Mouse (Mus musculus) heart, postnatal 10 days (tissue): Measurements from ENCODE around the gene Vps16. TPM values are rescaled to one million over a fixed set of nuclear protein-coding genes. Genes with fewer than 3 reads are reported as not detected.

Source experiments
- DNase-seq, 2 experiments: peaks; one replicate each; pipeline ENCODE4 v3.0.0; 2021
- intact Hi-C: fragments of 180-260 bp; cut with DNase I; formaldehyde crosslinking; loops from one replicate; pipeline ENCODE4 v1.15.1; 2025
- total RNA-seq, 2 experiments: library from RNA; stranded (reverse); gene quantifications; 2 replicates each; pipeline ENCODE4 v1.2.3; 2021

Gene Vps16
- total RNA-seq, 2 experiments from 2014 or later: 30.9 to 32.6 TPM

- peak; percentile 18 to 30 for DNase-seq
- intact Hi-C loops: loop anchor here (5.0 kb wide), 1 partner anchor 39 kb away; no protein-coding TSS in a partner anchor
These were observed 29.3 kb downstream of the Vps16 start for GRCm38 (mm10) chr2:130453421-130453820.

GRCm38 (mm10) chr2:130454748-130455370 is 30.7 kb downstream of the Vps16 start:
- DNase-seq: peak in 1 of 2 experiments; percentile 12
- intact Hi-C loops: loop anchor here (5.0 kb wide), 1 partner anchor 37 kb away; no protein-coding TSS in a partner anchor

GRCm38 (mm10) chr2:130457871-130458270 is 33.7 kb downstream of the Vps16 start:
- intact Hi-C loops: no loop called here
- no peak for DNase-seq

GRCm38 (mm10) chr2:130459576-130459975 is 35.4 kb downstream of the Vps16 start:
- intact Hi-C loops: no loop called here
- DNase-seq: no peak

GRCm38 (mm10) chr2:130461287-130462071 is 37.3 kb downstream of the Vps16 start:
- DNase-seq: no peak
- intact Hi-C loops: no loop called here

- intact Hi-C loops: no loop called here
- DNase-seq: no peak
These were observed 42.3 kb downstream of the Vps16 start for GRCm38 (mm10) chr2:130466438-130466837.

- no peak for DNase-seq
These were observed 45.2 kb downstream of the Vps16 start for GRCm38 (mm10) chr2:130469366-130469765.

GRCm38 (mm10) chr2:130469935-130470334 is 45.8 kb downstream of the Vps16 start:
- intact Hi-C loops: no loop called here
- no peak for DNase-seq

More at GRCm38 (mm10) chr2:130469366-130469765, 45.2 kb downstream of the Vps16 start:
- intact Hi-C loops: no loop called here

- no peak for DNase-seq
- intact Hi-C loops: no loop called here
These were observed 48.9 kb downstream of the Vps16 start for GRCm38 (mm10) chr2:130472908-130473510.

GRCm38 (mm10) chr2:130475764-130476163 is 51.6 kb downstream of the Vps16 start:
- intact Hi-C loops: loop anchor here (2.0 kb wide), 1 partner anchor 25 kb away; the partner anchor contains the start of gene Ptpra
- no peak for DNase-seq

GRCm38 (mm10) chr2:130476666-130477297 is 52.6 kb downstream of the Vps16 start:
- peak in 1 of 2 experiments; percentile 23 for DNase-seq
- intact Hi-C loops: loop anchor here (2.0 kb wide), 1 partner anchor 26 kb away; the partner anchor contains the start of gene Ptpra

GRCm38 (mm10) chr2:130482177-130482576 is 58.0 kb downstream of the Vps16 start:
- intact Hi-C loops: no loop called here
- no peak for DNase-seq

GRCm38 (mm10) chr2:130482700-130483099 is 58.6 kb downstream of the Vps16 start:
- no peak for DNase-seq
- intact Hi-C loops: no loop called here

- intact Hi-C loops: no loop called here
- DNase-seq: no peak
These were observed 60.1 kb downstream of the Vps16 start for GRCm38 (mm10) chr2:130484206-130484605.

GRCm38 (mm10) chr2:130488002-130488401 is 63.9 kb downstream of the Vps16 start:
- intact Hi-C loops: no loop called here
- DNase-seq: no peak

- no peak for DNase-seq
These were observed 64.5 kb downstream of the Vps16 start for GRCm38 (mm10) chr2:130488600-130488999.

GRCm38 (mm10) chr2:130491162-130491561 is 67.0 kb downstream of the Vps16 start:
- intact Hi-C loops: loop anchor here (5.0 kb wide), 1 partner anchor 39 kb away; the partner anchor contains the start of gene Ptpra
- DNase-seq: no peak

More at GRCm38 (mm10) chr2:130488600-130488999, 64.5 kb downstream of the Vps16 start:
- intact Hi-C loops: no loop called here

GRCm38 (mm10) chr2:130491587-130491986 is 67.4 kb downstream of the Vps16 start:
- peak; percentile 58 to 64 for DNase-seq
- intact Hi-C loops: loop anchor here (5.0 kb wide), 1 partner anchor 39 kb away; the partner anchor contains the start of gene Ptpra
